Mouse (Mus musculus): Measurements from ENCODE around the gene Crebrf. TPM values are rescaled to one million over a fixed set of nuclear protein-coding genes. Genes with fewer than 3 reads are reported as not detected.

The Crebrf gene
- polyA plus RNA-seq, 1 experiment from 2014 or later, result 18.0 TPM

GRCm38 (mm10) chr17:26749975-26750374 lies 34.5 kb downstream of the Crebrf start:
- Histone ChIP-seq H3K27ac (no peak overlapping the region), H3K4me1 (replicated peaks) (no peaks in the 10 kb centered on the region), H3K9me3 (no peaks in the 10 kb centered on the region), H3K9ac (replicated peaks) (no peak overlapping the region), H3K36me3 (peaks cover 4% of the 10 kb centered on the region; the same call in 1 of the 2 replicates), H3K27me3 (no peaks in the 10 kb centered on the region), H3K4me2 (replicated peaks) (no peak overlapping the region), H3K4me3 (replicated peaks) (no peak overlapping the region)
- ATAC-seq, result no peak
- 96% methylated on average over 3 of the region's 3 CpGs for WGBS

DNA sequence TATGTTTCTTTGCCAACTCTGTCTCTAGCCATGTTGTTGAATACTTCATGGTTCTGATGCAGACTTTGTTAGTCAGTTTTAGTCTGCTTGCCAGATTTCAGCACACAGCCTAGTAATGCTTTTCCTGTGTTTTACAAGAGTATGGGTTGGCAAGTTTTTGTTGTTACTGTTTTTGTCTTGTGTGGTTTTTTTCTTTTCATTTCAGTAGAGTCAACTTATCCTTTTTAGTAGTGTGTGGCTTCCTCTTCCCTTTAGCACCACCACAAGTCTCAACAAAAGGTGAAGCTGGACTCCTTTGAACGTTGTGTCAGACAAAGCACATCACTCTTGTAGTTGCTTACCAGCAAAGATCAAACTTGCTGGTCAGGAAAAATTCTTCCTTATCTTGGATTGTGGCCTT lies 36.8 kb downstream of the Crebrf start:
- Histone ChIP-seq H3K36me3 (no peaks in the 10 kb centered on the region), H3K4me3 (replicated peaks) (no peak overlapping the region), H3K9ac (replicated peaks) (no peak overlapping the region), H3K4me2 (replicated peaks) (no peak overlapping the region), H3K27me3 (no peaks in the 10 kb centered on the region), H3K9me3 (no peaks in the 10 kb centered on the region), H3K27ac (no peak overlapping the region), H3K4me1 (replicated peaks) (no peaks in the 10 kb centered on the region)
- ATAC-seq, result no peak
- WGBS, result 68% methylated on average over 1 of the region's 1 CpGs

- WGBS, result 95% methylated on average over 2 of the region's 2 CpGs
- no peaks in the 10 kb centered on the region for H3K27me3 ChIP-seq
- no peak overlapping the region for H3K4me3 ChIP-seq (replicated peaks)
- H3K36me3 ChIP-seq, result no peaks in the 10 kb centered on the region
- H3K27ac ChIP-seq, result no peak overlapping the region
- no peak overlapping the region for H3K9ac ChIP-seq (replicated peaks)
- no peaks in the 10 kb centered on the region for H3K9me3 ChIP-seq
- no peaks in the 10 kb centered on the region for H3K4me1 ChIP-seq (replicated peaks)
- no peak for ATAC-seq
- no peak overlapping the region for H3K4me2 ChIP-seq (replicated peaks)
Observed at GRCm38 (mm10) chr17:26753476-26753875, 38.0 kb downstream of the Crebrf start.

DNA sequence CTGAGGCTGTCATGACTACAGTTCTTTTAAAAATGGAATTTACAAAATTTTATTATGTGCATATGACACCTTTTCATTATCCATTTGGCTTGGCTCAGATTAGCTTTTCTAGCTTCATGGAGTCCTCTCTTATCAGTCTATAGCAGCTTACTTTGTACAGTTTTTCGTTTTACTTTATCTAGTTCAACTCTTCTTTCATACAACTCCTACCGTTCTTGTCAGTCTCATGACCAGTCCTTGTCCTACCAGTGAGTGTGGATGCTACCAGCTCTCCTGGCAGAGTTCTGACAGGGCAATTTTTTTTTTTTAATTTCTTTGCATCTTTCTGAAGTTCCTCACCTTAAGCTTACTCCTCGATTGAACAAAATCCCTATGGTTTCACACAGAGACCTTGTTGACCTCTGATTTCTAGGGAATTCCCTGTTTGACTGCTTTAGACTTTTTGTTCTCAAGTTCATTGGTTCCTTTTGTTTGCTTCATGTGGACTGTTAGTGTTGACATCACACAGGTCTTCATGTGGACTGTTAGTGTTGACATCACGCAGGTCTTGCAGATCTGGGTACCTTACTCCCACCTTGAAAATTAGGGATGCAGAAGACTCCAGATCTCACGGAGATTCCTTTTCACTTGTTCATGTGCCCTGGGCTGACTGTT lies 51.8 kb downstream of the Crebrf start:
- WGBS, result 85% methylated on average over 5 of the region's 5 CpGs

DNA sequence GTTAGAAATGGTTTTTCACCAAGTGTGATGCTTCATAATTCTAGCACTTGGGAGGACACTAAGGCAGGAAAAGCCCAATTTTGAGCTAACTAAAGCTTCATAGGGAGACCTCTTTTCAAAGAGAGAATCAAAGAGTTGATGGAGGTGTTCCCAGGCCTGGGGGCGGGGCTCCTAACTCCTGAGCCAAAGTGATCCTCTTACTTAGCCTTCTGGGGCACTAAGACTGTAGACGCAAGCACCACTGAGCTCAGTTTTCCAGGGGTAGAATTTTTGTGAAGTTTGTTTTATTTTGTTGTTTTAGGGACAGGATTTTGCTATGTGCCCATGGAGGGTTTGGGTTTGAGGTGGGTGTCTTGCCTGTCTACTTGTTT lies 52.3 kb downstream of the Crebrf start:
- no peak overlapping the region for H3K9ac ChIP-seq (replicated peaks)
- no peaks in the 10 kb centered on the region for H3K27me3 ChIP-seq
- no peaks in the 10 kb centered on the region for H3K9me3 ChIP-seq
- H3K4me2 ChIP-seq (replicated peaks), result no peak overlapping the region
- WGBS, result 66% methylated on average over 2 of the region's 2 CpGs
- H3K27ac ChIP-seq, result no peak overlapping the region
- no peak for ATAC-seq
- no peaks in the 10 kb centered on the region for H3K4me1 ChIP-seq (replicated peaks)
- H3K36me3 ChIP-seq, result peaks cover 33% of the 10 kb centered on the region
- no peak overlapping the region for H3K4me3 ChIP-seq (replicated peaks)

More for the DNA sequence above, 51.8 kb downstream of the Crebrf start:
- Histone ChIP-seq H3K27ac (no peak overlapping the region), H3K9me3 (no peaks in the 10 kb centered on the region), H3K4me1 (replicated peaks) (no peaks in the 10 kb centered on the region), H3K36me3 (peaks cover 36% of the 10 kb centered on the region), H3K9ac (replicated peaks) (no peak overlapping the region), H3K27me3 (no peaks in the 10 kb centered on the region), H3K4me2 (replicated peaks) (no peak overlapping the region), H3K4me3 (replicated peaks) (no peak overlapping the region)
- no peak for ATAC-seq

DNA sequence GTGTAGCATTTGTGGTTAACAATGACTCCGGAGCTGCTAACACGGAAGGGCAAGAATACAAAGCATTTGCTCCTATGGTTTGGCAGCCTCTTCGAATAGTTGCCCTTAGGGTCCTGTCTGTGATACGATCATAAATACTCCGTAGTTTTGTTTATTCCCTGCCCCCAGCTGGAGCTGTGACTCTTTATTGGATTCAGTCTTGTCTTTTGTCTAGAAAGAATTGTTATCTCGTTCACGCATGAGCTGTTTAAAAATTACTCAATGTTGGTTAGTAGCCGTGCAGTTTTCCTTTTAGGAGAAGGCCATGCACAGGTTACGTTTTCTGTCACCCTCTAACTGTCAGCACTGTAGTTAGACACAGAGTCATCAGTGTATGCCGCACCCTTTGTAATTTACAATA lies 60.8 kb downstream of the Crebrf start:
- Histone ChIP-seq H3K36me3 (peaks cover 9% of the 10 kb centered on the region), H3K9ac (replicated peaks) (no peak overlapping the region), H3K9me3 (no peaks in the 10 kb centered on the region), H3K4me2 (replicated peaks) (no peak overlapping the region), H3K4me1 (replicated peaks) (0 out of 2 replicates have a peak, but pooled peaks cover 4% of the 10 kb centered on the region), H3K27ac (no peak overlapping the region), H3K4me3 (replicated peaks) (no peak overlapping the region), H3K27me3 (peaks cover 4% of the 10 kb centered on the region; the same call in 1 of the 2 replicates)
- WGBS, result 61% methylated on average over 10 of the region's 10 CpGs
- ATAC-seq, result no peak

DNA sequence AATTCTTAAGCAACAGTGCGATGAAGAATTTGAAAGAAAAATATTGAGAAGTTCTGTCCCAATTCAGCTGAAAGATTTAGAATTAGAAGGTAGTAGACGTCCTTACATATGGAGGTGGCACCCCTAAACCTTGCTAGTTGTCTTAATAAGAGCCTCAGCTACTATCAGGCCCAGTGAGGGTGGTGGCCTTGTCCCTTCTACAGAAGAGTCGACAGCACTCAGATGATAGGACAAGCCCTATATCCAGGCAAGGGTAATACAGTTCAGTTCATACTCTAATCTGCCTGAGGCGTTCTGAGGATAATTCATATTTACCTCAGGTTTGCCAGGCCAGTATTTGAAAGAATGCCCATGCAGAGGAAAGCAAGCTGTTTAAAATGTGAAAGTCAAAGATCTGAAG lies 62.6 kb downstream of the Crebrf start:
- no peak overlapping the region for H3K4me2 ChIP-seq (replicated peaks)
- H3K27ac ChIP-seq, result no peak overlapping the region
- H3K9ac ChIP-seq (replicated peaks), result no peak overlapping the region
- H3K4me3 ChIP-seq (replicated peaks), result no peak overlapping the region
- peaks cover 13% of the 10 kb centered on the region for H3K4me1 ChIP-seq (replicated peaks)
- no peaks in the 10 kb centered on the region for H3K9me3 ChIP-seq
- 91% methylated on average over 4 of the region's 4 CpGs for WGBS
- no peak for ATAC-seq
- H3K36me3 ChIP-seq, result peaks cover 6% of the 10 kb centered on the region
- H3K27me3 ChIP-seq, result peaks cover 4% of the 10 kb centered on the region; the same call in 1 of the 2 replicates

- Histone ChIP-seq H3K36me3 (peaks cover 12% of the 10 kb centered on the region), H3K4me2 (replicated peaks) (no peak overlapping the region), H3K4me3 (replicated peaks) (no peak overlapping the region), H3K9ac (replicated peaks) (no peak overlapping the region), H3K4me1 (replicated peaks) (peaks cover 13% of the 10 kb centered on the region), H3K27ac (no peak overlapping the region), H3K27me3 (peaks cover 4% of the 10 kb centered on the region; the same call in 1 of the 2 replicates), H3K9me3 (no peaks in the 10 kb centered on the region)
- ATAC-seq, result no peak
- 94% methylated on average over 3 of the region's 3 CpGs for WGBS
Observed at GRCm38 (mm10) chr17:26778430-26779100, 63.1 kb downstream of the Crebrf start.

- H3K36me3 ChIP-seq, result peaks cover 17% of the 10 kb centered on the region
- no peak overlapping the region for H3K27ac ChIP-seq
- H3K9me3 ChIP-seq, result no peaks in the 10 kb centered on the region
- no peak overlapping the region for H3K9ac ChIP-seq (replicated peaks)
- ATAC-seq, result no peak
- peaks cover 4% of the 10 kb centered on the region; the same call in 1 of the 2 replicates for H3K27me3 ChIP-seq
- 98% methylated on average over 2 of the region's 2 CpGs for WGBS
- no peak overlapping the region for H3K4me3 ChIP-seq (replicated peaks)
- H3K4me2 ChIP-seq (replicated peaks), result no peak overlapping the region
- H3K4me1 ChIP-seq (replicated peaks), result peaks cover 13% of the 10 kb centered on the region
Observed at GRCm38 (mm10) chr17:26779471-26779870, 64.0 kb downstream of the Crebrf start.

DNA sequence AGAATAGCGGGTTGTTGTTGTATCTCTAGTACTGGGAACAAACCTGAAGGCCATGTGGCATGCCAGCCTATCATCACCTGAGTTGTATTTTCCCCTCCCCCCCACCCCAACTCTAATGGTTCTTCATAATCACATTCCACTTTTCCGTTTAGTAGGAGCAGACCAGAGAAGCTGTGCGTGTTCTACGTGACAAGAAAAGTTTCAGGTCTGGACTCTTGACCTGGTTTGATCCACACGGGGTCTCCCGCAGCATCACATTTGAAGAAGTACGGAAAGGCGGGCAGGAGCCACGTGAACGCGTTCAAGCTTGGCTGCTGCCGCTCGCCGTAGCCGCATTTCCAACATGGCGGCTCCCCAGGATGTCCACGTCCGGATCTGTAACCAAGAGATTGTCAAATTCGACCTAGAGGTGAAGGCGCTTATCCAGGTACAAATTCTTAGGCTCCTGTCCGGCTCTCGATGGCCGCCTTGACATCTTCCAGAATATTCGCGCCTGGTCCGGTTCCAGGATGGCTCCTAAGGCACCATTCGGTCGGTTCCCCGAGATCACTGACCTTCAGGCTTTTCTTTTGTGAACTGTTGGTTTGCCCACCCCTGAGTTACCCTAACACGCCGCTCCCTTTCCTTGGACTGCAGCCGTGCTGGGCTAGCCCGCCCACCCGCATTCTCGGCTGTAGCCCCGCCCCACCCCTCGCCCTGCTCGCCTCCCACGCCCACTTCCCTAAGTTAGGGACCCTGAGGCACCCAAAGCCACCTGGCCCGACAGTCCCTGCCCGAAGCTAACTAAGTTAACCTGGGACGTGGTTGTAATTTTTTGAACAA lies 65.5 kb downstream of the Crebrf start, which contains the start of gene Bnip1:
TSS of gene Bnip1 (plus strand) at position 317 of the 822 bp plus-strand sequence.
- H3K9me3 ChIP-seq, result no peaks in the 10 kb centered on the region
- H3K4me1 ChIP-seq (replicated peaks), result peaks cover 13% of the 10 kb centered on the region
- H3K36me3 ChIP-seq, result peaks cover 28% of the 10 kb centered on the region
- H3K9ac ChIP-seq (replicated peaks), result peak within 1 kb of the TSS; percentile 81
- H3K27ac ChIP-seq, result peak within 1 kb of the TSS; percentile 71
- WGBS, result 1% methylated on average over 42 of the region's 42 CpGs
- peak within 1 kb of the TSS; percentile 82 for H3K4me3 ChIP-seq (replicated peaks)
- peak; percentile 83 for ATAC-seq
- H3K4me2 ChIP-seq (replicated peaks), result peak within 1 kb of the TSS; percentile 84
- H3K27me3 ChIP-seq, result peaks cover 4% of the 10 kb centered on the region; the same call in 1 of the 2 replicates

DNA sequence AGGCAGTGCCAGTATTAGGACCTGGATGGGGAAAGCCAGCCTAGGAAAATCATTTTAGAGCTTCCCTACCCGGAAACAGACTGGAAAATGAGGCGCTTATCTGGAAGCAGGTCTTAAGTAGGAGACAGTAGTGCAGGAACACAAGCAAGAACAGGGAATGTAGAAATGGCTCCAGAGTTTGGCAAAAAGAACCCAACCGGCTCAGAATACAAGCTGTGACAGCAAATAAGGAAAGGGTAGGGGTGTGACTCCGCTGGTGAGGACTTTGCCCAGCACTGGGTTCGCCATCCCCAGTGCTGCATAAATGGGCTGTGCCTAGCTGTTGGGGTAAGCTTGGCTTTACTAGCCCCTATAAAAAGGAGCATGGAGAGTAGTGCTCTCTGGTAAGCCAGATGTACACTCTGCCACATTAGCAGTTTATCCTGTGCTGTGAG lies 66.2 kb downstream of the Crebrf start:
- H3K9ac ChIP-seq (replicated peaks), result peak overlapping the region; percentile 81
- ATAC-seq, result peak; percentile 53; the same call in 1 of the 2 replicates
- H3K27me3 ChIP-seq, result peaks cover 4% of the 10 kb centered on the region; the same call in 1 of the 2 replicates
- H3K4me3 ChIP-seq (replicated peaks), result peak overlapping the region; percentile 82
- 26% methylated on average over 5 of the region's 5 CpGs for WGBS
- H3K9me3 ChIP-seq, result no peaks in the 10 kb centered on the region
- H3K4me1 ChIP-seq (replicated peaks), result peaks cover 13% of the 10 kb centered on the region
- peaks cover 33% of the 10 kb centered on the region for H3K36me3 ChIP-seq
- 0 out of 2 replicates have a peak overlapping the region, but pooled peaks have one; percentile 71 for H3K27ac ChIP-seq
- H3K4me2 ChIP-seq (replicated peaks), result peak overlapping the region; percentile 84

- Histone ChIP-seq H3K27ac (no peak overlapping the region), H3K4me1 (replicated peaks) (peaks cover 13% of the 10 kb centered on the region), H3K9ac (replicated peaks) (no peak overlapping the region), H3K4me2 (replicated peaks) (no peak overlapping the region), H3K36me3 (peaks cover 58% of the 10 kb centered on the region), H3K27me3 (peaks cover 2% of the 10 kb centered on the region; the same call in 1 of the 2 replicates), H3K9me3 (no peaks in the 10 kb centered on the region), H3K4me3 (replicated peaks) (no peak overlapping the region)
- ATAC-seq, result no peak
- WGBS, result 92% methylated on average over 8 of the region's 8 CpGs
Observed at GRCm38 (mm10) chr17:26784525-26784924, 69.1 kb downstream of the Crebrf start.

Data from midbrain, embryonic 13.5 days (tissue).